Mouse (Mus musculus) right cerebral cortex, postnatal 25 days (tissue): ENCODE measurements around the gene 7530416G11Rik.
A peak's percentile ranks its signal among the peaks of the same experiment; 100 is the strongest.

Experiments
- DNase-seq: peaks from one replicate; pipeline ENCODE4 v3.0.0; 2022

The 7530416G11Rik gene

DNA sequence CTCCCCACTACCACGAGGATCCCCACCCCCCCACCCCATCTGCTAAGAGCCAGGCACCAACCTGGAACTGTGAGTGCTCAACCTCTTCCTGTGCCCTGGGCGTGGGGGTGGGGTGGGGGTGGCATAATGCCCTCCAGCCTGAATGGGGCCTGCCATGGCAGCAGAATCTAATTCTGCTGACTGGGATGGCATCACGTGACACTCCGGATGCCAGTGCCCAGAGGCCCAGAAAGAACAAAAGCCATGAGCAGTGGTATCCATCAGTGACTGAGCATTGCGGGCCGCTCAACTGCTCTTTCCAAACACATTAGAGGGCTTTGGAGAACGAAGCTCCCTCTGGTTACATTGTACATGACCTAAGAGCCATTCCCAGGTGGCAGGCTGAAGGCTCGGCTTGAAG, at the start of gene 7530416G11Rik:
TSS of gene 7530416G11Rik (minus strand) at position 101 of the 400 bp plus-strand sequence.
- no peak for DNase-seq

DNA sequence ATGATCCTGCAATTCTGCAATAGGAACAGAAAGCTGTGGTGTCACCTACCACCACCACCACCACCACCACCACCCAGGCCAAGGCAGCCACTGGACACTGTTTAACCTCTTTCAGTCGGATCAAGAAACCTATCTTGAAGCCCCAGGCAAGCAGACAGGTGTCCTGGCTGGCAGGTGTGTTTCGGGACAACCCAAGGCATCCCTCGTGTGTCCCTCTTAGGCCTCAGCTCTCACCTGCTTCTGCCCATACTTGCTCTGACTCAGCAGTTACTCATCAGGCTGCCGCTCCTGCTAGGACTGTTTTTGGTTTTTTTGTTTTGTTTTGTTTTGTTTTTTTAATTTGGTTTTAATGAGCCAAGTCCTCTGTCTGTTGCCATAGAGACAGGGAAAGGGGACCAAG, 43.5 kb upstream of the 7530416G11Rik start:
- no peak for DNase-seq

DNA sequence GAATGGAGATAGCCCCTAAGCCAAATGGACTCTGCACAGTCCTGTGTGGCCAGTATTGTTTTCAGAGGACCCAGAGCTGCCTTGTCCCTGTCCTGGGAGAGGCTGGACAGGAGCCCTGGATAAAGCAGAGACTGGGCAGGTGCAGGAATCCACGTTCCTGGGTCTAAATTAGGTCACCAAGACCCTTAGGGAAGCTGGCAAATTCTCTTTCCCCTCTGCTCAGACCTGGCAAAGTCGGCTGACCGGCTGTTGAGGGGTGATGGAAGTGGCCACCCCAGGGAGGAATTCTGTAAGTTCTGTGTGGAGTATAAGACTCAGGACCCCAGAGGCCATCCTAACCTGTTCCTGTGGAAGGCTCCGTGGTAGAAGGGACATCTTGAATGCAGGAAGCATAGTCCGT, 42.3 kb upstream of the 7530416G11Rik start:
- DNase-seq: no peak

DNA sequence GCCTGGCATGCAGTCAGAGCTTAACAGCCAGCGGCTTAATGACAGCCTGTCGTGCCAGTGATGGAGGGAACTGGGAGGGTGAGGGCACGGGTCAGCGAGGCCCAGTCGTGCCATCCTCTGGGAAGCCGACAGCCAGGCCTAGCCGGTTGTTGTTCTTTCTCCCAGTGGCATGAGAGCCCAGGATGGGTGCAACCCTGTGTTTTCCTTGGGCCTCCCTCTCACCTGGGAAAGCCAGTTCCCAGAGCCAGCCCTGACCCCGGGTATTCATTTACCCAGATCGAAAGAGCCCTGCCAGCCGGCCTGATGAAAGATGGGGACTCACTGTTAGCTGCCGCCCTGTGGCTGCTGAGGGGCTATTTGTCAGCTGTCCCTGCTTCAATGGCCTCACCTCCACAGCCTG, 35.1 kb upstream of the 7530416G11Rik start:
- DNase-seq: no peak

DNA sequence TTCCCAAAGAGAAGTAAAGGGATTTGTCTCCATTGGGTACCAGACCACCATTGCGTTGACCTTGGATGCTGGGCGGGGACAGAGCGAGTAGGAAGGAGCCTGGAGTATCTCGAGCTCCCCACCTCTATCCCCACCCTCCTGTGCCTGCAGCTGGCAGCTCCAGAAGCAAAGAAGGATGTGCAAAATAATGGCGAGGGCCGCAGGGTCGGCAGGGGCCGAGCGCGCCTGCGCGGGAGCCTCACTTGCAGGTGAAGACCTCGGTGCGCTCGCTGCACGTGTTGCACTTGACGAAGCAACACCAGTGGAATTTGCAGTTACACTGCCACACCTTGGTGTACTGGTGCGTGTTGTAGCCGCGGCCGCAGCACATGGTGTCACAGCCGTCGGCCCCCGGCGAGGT, 34.1 kb upstream of the 7530416G11Rik start:
- DNase-seq: no peak

DNA sequence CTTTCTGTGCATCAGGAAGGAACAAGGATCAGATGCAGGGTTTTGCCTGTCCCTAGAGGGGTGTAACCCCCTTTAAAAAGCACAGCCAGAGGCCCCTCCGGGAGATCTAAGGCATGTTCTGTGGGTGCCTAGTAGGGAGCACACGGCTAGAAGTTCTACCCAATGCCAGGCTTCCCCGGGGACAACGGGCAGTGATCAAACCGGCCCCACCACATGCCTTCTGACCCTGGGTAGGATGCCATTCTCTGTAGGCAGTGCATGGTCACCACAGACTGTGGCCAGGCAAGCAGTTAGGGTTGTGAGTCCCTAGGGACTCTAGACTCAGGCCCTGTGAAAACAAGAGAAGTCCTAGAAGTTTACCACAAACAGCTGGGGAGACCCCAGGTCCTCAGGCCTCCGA, 31.6 kb upstream of the 7530416G11Rik start:
- DNase-seq: no peak

DNA sequence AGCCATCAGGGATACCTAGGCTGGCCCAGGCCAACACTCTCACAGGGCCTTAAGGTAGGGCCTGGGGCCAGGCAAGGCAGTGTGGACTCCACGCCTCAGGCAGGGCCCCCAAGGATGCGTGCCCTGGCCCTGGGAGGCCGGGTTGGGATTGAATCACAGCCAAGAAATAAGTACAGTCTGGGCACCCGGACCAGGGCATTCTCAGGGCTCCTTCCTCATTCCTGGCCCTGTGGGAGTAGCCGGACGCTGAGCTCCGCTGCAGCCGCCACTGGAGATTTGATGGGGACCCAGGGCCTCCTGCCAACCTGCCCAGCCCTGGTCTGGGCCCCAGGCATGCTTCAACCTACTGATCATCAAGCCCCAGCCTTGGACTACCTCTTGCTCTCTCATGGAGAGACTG, 31.2 kb upstream of the 7530416G11Rik start:
- DNase-seq: no peak

DNA sequence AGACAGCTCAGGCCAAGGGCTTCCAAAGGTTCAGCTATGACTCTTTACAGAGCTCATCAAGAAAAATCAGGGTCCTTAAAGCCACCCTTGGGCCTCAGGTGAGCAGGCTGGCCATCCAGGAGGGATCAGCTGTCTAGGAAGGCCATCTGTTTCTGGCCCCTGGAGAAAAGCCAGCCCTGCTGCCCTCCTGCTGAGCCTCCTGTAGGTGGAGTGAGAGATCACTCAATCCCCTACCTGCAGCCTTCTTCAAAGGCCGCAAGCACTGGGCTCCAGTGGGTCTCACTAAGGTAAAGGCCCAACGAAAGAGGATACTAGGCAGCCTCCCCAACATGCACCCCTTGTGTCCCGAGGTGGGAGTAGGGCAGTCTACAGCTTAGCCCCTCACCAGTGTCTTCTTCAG, 29.0 kb upstream of the 7530416G11Rik start:
- DNase-seq: no peak

DNA sequence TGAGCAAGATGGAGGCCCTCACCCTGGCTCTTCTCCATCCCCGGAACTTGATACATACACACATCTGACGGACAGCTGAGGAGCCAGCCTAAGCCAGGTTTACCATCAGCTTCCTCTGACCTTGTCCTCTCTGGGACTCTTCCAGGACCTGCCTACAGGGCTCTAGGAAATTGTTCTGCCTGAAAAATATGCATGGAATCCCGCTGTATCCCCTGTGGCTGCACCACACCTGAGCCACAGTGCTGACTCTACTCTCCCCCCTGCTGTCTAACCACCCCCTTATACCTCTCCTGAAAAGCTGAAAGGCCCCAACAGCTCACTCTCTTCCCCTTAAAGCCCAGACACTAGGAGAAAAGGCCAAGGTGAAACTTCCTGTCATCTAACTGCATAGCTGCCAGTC, 26.9 kb upstream of the 7530416G11Rik start:
- no peak for DNase-seq

DNA sequence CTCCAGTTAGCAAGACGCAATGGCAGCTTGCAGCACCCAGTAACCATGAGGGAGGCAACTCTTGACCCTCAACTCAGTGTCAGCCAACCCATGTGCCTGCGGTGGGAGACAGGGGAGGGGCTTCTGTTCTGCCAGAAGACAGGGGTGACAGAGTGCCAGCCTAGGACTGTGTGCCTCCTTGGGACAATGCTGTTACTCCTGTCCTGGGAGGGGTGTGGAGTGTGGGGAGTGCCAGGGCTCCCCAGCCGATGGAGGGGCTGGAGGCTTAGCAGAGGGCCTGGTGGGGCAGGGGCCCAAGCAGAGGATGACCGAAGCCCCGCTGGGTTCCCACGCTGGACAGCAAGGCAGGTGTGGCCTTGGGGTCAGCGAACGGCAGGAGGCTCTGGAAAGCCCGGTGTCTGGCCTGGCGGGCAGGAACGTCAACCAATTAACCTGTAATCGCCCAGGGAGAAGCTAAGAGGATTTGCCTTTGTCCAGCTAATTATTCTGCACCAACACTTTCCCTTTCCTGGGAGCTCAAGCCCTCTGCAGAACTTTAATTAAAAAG, 21.4 kb upstream of the 7530416G11Rik start:
- DNase-seq: no peak

DNA sequence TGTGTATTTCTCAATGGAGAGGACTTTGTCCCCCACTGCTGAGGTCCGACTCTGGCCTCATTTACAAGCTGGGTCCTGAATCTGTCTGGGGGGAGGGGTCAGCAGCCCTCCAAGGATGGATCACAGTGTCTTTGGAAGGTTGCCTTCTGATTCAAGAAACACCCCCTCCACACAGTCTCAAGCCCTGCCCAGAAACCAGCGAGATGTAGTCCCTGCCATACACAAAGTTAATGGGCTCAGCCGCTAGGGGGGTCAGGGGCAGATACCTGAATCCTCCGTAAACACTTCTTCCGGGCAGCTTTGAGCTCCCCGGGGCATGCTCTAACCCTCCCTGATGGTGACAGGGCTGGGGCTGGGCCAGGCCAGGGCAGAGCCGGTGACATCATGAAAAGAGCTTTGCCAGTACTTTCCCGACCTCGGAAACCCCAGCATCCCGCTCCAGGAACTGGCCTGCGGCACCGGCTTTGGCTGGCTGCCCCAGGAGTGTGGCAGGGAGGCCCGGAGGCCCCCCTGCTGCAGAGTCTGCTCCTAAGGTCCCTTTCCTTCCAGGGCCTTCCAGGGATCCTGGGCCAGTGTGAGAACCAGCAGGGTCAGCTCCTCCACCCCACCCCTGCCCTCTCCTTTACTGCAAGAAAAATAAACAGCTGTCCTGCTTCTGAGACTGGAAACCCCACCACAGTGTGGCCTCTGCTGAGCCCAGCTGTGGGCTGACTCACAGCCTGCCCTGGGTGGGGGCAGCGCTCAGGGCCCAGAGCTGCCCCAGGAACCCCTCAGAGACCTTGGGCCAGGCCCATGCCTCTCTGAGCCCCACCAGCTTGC, 20.4 kb upstream of the 7530416G11Rik start:
- DNase-seq: no peak

DNA sequence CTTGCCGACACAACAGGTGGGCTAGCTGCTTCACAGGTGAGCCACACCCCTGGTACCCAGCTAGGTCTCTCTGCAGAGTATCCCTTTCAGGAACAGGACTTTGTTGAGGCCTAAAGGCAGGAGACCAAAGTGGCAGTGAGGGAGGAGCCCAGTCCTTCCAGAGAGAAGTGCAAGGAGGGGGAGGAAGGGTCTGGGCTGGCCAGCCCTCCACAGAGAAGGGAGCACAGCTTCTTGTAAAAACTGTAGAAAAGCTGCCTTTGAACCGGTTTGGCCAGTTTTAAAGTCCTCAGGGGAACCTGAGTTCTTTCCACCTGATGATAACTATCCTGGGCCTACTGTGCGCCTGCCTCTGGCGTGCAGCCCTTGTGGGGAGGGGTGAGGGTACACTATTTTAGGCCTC, 16.4 kb upstream of the 7530416G11Rik start:
- no peak for DNase-seq

DNA sequence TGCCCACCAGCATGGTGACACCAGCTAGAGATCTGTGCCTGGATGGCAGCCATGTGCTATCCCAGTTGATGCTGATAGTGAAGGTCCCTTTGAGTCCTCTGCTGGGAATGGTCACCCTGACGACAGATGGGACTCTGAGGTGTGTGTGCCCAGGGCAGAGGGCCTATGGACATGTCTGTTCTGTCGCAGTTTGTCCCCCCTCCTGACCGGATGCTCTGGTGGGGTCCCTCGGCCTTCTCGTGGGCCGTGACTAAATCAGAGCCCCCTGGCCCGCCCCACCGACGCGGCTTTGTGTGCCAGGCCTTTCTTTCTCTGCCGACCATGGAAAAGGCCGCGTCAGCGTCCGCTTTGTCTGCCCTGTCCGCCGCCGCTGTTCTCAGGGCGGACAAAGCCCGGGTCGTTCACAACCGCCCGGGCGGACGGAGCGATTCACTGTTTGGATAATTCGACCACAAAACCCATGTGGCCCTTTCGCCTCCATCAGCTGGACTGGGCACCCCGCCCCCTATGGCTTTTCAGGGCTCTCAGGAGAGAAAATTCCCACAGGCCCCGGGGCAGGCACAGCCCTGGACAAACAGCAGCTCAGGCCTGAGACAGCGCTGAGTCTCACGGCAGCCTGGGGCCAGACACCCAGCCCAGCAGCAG, 4.5 kb upstream of the 7530416G11Rik start:
- no peak for DNase-seq

DNA sequence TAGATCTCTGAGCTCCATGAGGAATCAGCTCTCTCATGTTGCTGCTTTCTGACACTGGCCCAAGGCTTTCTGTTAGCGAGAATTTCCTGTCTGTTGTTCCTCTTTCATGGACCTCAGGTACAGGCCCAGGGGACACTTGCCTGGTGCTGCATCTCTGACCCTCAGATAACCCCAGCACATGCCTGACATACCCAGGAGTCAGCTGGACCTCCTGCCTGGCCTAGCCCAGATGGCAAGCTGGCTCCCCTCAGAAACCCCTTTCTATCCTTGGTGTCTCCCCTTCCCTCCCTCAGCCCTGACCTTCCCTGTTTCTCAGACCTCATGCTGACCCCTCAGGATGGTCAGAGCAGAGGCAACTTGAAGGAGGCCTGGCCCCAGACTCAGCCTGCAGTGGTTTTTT, 3.7 kb upstream of the 7530416G11Rik start:
- no peak for DNase-seq

DNA sequence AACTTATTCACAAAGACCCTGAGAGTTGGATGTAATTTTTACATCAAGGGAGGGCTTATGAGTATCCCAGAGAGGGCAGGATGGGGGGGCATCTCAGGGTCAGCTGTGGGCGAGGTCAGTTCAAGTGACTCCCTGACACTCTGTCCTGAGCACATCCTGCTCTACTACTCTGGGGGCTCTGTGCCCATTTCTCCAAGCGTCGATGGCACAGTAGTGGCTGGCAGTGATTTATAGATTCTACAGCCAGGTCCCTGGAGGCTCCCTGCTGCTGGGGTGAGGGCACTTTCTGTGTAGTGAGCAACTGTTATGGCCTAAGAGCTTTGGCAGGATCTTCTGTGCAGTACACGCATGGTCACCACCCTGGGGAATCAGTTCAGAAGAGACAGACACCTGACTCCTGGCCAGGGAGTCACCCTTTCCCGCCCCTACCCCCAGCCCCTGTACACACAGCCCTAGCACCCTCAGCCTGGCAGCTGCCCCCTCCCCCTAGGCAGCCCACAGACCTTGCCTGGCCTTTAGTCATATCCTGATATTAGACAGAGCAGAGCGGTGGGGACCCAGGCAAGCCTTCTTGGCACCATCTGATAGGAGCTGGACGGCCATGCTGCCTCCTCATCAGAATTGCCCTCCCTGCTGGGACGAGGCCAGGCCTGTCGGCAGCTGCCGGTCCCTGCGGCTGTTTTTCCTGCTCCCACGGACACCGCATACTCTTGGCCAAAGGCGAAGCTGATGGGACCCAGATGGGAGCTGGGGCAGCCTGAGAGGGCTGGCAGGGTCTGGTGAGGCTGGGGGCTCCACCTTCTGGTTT, 2.3 kb upstream of the 7530416G11Rik start:
- DNase-seq: no peak

DNA sequence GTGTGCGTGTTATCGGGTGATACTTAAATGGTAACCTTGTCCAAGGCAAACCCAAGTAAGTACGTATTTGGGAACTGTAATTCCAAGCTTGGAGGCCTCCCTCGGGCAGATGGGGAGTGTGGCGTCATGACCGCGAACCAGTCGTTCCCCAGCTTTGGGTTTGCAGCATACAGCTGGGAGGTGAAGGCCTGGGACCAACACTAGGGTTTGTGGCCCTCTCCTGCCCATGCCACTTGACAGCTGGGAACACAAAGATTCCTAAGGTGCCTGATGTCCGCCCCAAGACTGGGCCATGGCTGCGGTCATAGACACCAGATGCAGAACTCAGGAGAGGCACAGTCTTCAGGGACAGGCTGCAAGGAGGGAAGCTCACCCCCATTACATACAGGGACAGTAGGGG, 2.8 kb downstream of the 7530416G11Rik start:
- DNase-seq: no peak

DNA sequence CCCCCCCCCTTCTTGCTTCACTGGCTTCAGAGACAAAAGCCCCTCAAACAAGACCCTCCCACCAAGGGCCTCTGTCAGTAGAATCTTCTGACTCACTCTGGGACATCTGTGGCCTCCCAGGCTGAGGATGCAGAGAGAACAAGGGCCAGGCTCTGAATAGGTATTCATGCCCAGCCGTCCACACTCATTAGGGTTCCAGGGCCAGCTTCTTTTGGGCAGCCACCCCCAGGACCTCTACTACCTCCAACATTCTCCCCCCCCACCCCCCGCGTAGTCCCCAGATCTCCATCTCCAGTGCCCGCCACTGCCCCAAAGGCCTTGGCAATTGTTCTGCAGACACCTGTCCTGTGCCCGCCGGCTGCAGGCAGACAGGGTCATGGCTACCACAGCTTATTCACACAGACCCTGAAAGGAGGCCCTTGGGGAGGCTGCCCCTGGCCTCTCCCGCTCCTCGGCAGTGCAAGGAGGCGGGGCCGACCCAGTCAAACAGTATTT, 5.0 kb downstream of the 7530416G11Rik start:
- DNase-seq: no peak

DNA sequence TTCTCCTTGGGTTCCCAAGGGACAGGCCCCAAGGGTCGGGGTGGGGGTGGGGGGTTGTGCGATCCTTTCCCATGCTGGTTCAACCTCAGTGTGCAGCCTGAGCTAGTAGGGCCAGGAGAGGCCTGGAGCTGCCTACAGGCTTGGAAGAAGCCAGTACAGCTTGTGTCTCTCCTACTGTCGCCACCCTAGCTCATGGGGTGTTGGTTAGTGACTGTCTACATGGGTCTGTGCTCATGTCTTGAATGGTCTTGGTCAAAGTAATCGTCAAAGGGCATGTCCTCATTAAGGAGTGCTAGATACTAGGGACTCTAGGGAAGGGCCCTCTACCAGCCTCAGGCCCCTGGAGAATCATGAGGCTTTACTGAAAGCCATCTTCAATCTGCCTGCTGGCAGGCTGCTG, 5.5 kb downstream of the 7530416G11Rik start:
- DNase-seq: no peak

DNA sequence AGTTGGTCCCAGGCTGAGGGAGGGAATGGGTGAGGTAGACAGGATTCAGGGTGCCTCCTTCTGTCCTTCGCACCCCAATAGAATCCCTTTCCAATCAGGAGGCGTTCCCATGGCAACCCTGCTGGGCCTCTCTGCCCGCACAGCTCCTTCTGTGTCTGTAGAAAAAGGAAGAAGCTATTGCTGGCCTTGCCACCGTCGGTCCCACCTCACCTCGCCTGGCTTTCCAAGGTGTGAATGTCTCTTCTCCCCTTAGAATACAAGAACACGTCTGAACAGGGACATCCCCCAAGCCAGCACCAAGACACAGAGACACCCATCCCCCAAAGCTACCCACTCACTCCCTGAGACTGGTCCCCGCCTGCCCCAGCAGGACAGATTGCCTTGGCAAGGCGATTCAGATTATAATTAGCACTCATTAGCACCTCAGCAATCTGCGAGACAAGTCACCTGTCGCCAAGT, 8.8 kb downstream of the 7530416G11Rik start:
- DNase-seq: peak; percentile 77

DNA sequence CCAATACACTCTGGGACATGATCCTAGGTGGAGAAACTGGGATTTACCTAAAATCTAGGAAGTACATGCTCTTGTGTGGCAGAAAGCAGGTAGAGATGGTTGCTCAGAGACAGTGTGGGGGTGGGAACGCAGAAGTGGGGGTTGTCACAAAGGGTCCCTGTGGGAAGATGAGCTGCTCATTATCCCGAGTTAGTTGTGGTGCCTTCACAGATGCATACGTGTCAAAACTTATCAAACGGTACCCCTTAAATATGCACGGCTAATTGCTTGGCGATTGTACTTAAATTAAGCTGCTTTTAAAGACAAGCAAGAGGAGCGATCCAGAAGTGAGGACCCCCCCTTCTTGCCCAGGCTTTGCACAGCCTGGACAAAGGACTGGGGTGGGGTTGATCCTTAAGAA, 13.3 kb downstream of the 7530416G11Rik start:
- no peak for DNase-seq

DNA sequence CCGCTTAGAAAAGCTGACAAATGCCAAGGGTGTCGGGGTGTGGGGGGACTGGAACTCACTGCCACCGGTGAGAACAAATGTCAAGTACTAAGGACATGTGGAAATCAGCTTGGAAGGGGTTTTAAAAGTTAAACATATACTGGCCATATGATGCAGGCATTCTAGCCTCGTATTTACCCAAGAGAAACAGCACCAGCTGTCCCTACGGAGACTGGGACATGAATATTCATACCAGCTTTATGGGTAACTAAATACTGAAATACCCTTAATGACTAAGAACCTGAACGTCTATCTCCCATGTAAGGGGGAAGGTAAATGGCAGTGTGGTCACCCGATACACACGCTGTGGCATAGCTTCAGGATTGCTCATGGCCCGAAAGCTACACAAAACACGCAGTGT, 14.1 kb downstream of the 7530416G11Rik start:
- DNase-seq: no peak

DNA sequence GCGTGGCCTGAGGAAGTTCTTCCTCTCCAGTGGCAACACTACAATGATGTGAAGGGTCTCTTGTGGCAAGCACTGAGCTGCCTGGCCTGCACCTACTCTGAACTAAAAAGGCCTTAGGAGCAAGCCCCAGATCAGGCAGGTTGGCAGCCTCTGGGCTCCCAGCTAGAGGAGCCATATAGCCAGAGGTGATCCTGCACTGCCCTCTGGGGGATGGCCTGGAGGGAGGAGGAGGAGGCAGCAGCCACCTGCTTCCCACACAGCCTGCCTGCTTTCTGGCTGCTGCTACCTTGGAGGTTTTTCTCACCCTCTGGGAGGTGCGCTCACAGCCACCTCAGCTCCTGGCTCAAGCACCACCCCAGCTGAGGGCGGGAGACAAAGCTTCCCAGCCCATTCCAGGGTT, 22.4 kb downstream of the 7530416G11Rik start:
- no peak for DNase-seq

DNA sequence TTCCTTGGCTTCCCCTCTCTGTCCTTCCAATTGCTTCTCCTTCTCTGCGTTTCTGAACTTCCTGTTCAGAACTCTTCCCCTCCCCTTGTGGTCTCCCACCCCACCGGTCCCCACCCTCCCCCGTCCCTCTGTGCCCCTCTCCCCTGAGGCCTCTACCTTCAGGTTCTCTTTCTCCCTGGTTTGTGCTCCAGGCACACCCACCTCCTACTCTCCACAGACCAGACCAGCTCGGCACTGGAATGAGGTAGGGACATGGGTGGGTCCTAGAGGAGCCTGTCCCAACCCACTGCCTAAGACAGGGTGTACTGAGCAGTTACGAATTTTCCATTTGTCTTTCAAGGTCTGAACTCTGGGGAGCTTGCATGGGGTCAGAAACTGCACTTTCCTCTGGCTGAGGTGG, 23.1 kb downstream of the 7530416G11Rik start:
- DNase-seq: no peak
